Mouse (Mus musculus) gastrocnemius, adult 2 months (tissue): ENCODE measurements at regions not wholly inside any gene's neighbourhood (a gene's known extent, or its start where the extent isn't known, plus 50 kb on each side); places are given as distances from the start of the nearest gene placed in this dataset.
A peak's percentile ranks its signal among the peaks of the same experiment; 100 is the strongest.
"Not testable (repeated sequence)": the region's sequence is repeated elsewhere in the genome, so short reads cannot be mapped to it uniquely, and the experiment has no call there.

ENCODE experiments used
- DNase-seq: peaks from one replicate; pipeline ENCODE4 v3.0.0; 2022
- H3K27ac ChIP-seq: fragments of 200-600 bp; 2 replicates; pipeline ENCODE4 v1.8.1; 2022; ENCODE audit warnings: mild to moderate bottlenecking
- H3K4me3 ChIP-seq: fragments of 200-600 bp; 2 replicates; pipeline ENCODE4 v1.8.1; 2022; ENCODE audit warnings: mild to moderate bottlenecking, moderate library complexity
- CTCF ChIP-seq: fragments of 200-600 bp; IDR thresholded peaks from 2 replicates; pipeline ENCODE4 v1.8.1; 2022; ENCODE audit warnings: antibody characterized with exemption, mild to moderate bottlenecking, moderate library complexity
- intact Hi-C: fragments of 180-260 bp; cut with DNase I; formaldehyde crosslinking; loops from one replicate; pipeline ENCODE4 v1.15.1; 2025

DNA sequence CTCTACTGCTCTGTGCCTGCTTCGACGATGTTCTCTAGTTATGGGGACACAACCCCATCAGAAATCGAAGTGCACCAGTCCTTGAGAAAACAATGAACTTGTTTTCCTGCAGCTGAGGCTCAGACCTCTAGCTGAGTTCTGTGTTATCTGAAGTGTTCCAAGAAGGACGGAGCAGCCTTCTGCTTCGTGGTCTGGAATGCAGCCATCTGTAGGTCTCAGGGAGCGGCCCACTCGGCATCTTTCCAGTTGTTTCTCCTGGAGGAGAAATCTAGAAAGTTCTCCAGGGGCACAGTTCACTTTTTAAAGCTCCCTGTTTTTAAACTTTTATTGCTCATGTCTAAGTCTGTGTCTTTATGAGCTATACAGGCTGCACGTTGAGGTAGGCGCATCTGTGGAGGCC lies 264.3 kb downstream of the Gadd45g start:
- no peak for TF ChIP-seq CTCF
- no peak overlapping the region for H3K27ac ChIP-seq
- no peak overlapping the region for H3K4me3 ChIP-seq
- intact Hi-C loops, result no loop called here
- DNase-seq, result no peak

DNA sequence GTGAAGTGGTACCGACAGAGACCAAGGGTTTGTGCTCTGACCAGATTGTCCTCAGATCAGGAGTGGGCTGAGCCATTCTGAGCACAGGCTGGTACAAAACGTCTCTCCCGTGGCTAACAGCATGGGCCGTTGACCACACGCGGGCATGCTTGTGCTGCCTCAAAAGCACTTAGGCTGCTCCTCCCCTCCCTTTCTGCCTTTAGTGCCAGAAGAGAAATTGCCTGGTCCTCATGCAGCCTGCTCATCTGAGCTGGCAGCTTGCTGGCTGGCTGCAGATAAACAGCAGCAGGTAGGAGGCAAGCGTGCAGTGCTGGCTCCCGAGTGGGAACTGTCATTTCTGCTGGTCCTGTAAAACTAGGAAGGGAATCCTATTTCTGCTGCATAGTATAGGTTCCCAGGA lies 267.1 kb downstream of the Gadd45g start:
- no peak overlapping the region for H3K4me3 ChIP-seq
- no peak overlapping the region for H3K27ac ChIP-seq
- DNase-seq, result peak; percentile 18
- no peak for TF ChIP-seq CTCF
- intact Hi-C loops, result no loop called here

- DNase-seq, result peak; percentile 46
- Histone ChIP-seq H3K27ac (no peak overlapping the region), H3K4me3 (no peak overlapping the region)
- intact Hi-C loops, result no loop called here
- no peak for TF ChIP-seq CTCF
Observed at GRCm38 (mm10) chr13:52114431-52114830, 268.0 kb downstream of the Gadd45g start.

GRCm38 (mm10) chr13:52114962-52115361 lies 268.5 kb downstream of the Gadd45g start:
- TF ChIP-seq CTCF, result no peak
- H3K4me3 ChIP-seq, result no peak overlapping the region

GRCm38 (mm10) chr13:52116241-52116640 lies 269.8 kb downstream of the Gadd45g start:
- Histone ChIP-seq H3K27ac (no peak overlapping the region), H3K4me3 (no peak overlapping the region)
- no peak for TF ChIP-seq CTCF
- intact Hi-C loops, result no loop called here
- no peak for DNase-seq

More at GRCm38 (mm10) chr13:52114962-52115361, 268.5 kb downstream of the Gadd45g start:
- DNase-seq, result peak; percentile 9
- intact Hi-C loops, result no loop called here
- no peak overlapping the region for H3K27ac ChIP-seq

DNA sequence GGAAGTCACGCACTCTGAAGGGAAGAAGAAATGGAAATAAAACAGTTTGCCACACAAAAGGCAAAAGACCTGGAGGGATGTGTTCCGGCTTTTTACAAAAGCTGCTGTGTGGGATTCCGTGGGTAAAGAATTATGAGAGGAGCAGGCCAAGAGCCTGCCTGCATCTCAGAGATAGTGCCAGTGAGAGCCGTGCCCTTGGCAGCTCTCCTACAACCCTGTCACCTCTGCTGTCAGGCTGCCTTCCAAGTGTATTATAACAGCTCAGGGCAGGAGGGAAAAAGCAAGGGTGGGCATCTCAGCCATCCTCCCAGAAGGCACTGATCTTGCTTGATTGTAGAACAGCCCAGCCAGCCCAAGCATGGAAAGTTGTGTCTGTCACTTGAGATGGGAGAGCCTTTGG lies 270.3 kb downstream of the Gadd45g start:
- peak; percentile 52 for DNase-seq
- TF ChIP-seq CTCF, result no peak
- intact Hi-C loops, result no loop called here
- no peak overlapping the region for H3K27ac ChIP-seq
- no peak overlapping the region for H3K4me3 ChIP-seq

DNA sequence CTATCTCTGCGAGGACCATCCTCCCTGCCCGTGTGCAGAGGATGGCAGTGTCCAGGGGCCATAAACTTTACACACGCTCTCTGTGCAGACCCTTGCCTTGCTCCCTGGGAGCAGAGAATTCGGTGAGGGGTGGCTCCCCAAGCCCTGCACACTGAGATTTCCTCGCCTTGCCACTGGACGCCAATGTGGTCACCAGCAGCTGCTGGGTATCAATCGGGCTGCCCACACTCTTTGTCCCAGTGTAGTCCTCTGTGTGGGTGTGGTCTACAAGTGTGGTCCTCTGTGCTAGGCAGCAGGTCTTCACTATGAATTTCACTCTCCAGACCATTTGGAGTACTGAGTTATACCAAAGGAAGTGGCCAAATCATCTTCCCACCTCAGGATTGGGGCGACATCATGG lies 274.3 kb downstream of the Gadd45g start:
- intact Hi-C loops, result no loop called here
- no peak for DNase-seq
- Histone ChIP-seq H3K27ac (no peak overlapping the region), H3K4me3 (no peak overlapping the region)
- no peak for TF ChIP-seq CTCF

- TF ChIP-seq CTCF, result no peak
- DNase-seq, result no peak
- no peak overlapping the region for H3K4me3 ChIP-seq
- no peak overlapping the region for H3K27ac ChIP-seq
- intact Hi-C loops, result no loop called here
Observed at GRCm38 (mm10) chr13:52125037-52125436, 278.6 kb downstream of the Gadd45g start.

DNA sequence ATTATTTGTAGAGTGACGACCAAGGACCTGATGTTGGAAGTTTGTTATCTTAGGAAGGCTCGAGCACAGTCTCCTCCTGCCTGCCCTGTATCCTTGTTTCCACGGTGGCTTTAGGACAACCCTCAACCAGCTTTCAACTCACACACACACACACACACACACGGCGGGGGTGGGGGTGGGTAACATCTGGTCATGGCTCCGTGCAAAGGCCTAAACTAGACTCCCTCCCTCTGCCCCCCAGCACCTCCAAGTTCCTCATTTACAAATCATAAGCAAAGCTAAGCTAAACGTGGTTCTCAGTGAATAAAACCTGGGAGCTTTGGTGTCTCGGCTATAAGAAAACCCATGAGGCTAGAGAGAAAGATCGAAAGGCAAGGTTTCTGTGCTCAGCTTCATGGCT lies 281.3 kb downstream of the Gadd45g start:
- Histone ChIP-seq H3K27ac (no peak overlapping the region), H3K4me3 (no peak overlapping the region)
- intact Hi-C loops, result no loop called here
- no peak for TF ChIP-seq CTCF
- DNase-seq, result no peak

DNA sequence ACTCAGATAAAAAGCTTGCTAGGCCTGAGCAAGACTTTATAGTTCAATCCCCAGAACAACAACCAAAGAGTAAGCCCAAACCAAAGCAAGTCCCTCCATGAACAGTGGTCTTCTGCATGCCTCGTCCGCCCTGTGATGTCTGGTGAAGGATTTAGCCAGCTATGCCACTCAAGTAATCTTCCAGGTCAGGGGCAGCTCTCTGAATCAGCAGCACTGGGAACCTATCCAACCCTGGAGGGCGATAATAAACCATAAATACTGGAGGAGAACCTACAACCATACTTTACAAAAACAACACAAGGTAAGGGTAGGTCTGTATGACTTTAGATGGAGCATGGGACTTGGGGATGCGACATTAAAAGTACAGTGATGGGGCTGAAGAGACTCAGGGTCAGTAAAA lies 283.0 kb downstream of the Gadd45g start:
- no peak for TF ChIP-seq CTCF

DNA sequence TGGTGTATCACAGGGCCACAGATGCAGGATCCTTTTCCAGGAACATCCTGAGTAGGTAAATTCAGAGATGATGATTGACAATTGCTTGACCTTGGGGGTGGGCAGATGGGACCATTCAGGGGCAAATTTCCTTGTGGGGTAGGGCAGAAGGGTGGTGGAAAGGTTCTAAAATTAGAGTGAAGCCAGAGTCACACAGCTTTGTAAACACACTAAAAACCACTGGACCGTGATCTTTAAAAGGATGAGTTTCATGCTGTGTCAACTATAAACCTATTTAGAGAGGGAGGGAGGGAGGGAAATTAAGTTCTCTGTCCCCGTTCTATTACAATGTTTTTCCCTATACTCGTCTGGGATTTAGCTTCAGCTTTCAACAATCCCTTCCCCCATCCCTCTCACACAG lies 286.7 kb downstream of the Gadd45g start:
- Histone ChIP-seq H3K27ac (no peak overlapping the region), H3K4me3 (no peak overlapping the region)
- no peak for DNase-seq
- no peak for TF ChIP-seq CTCF
- intact Hi-C loops, result no loop called here

More for the DNA sequence above, 283.0 kb downstream of the Gadd45g start:
- Histone ChIP-seq H3K4me3 (no peak overlapping the region), H3K27ac (no peak overlapping the region)
- intact Hi-C loops, result no loop called here
- no peak for DNase-seq

- TF ChIP-seq CTCF, result no peak
- DNase-seq, result no peak
- Histone ChIP-seq H3K4me3 (no peak overlapping the region), H3K27ac (no peak overlapping the region)
- intact Hi-C loops, result no loop called here
Observed at GRCm38 (mm10) chr13:52138331-52138945, 292.0 kb downstream of the Gadd45g start.

DNA sequence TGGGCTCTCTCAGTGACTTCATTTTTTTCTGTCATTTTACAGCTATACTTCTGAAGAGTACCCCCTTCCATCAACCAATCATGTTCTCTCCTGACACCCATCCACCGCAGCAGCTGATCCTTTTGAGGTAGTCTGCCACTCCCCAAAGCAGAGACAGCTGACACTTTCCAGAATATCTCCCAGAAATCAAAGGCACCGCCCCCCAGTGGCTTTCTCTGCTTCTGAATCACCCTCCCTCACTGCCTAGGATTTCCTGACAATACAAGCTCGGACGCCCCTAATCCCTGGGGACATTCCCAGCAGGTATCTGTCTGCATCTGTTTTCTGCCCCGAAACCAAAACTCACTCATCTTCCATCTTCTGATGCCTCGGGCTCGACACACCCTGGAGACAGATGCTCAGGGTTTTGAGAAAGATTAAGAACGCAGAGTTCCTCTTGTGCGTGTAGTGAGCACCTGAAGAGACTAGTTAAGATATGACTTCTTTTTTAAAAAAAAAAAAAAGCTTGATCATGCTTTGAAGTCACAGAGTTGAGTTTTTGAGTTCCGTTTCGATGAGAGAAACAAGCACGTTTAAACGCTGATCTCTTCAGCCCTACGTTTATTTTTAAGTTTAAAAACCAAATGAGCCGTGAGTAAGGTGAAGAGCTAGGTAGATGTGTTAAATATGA lies 292.8 kb downstream of the Gadd45g start:
- DNase-seq, result no peak
- Histone ChIP-seq H3K4me3 (no peak overlapping the region), H3K27ac (no peak overlapping the region)
- TF ChIP-seq CTCF, result no peak
- intact Hi-C loops, result no loop called here

DNA sequence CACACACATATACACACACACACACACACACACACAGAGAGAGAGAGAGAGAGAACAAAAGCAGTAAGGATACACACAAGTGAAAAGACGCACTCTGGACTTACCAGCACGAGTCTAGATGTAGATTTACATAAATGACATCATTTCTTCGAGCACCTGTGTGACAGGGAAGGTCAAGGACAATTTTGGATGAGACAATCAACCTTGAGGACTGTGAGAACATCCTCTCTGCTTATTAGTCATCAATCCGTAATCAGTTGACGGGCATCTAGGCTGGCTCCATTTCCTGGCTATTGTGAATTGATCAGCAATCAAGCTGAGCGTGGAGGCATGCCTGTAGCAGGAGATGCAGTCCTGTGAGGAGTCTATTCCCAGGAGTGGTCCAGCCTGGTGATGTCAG lies 293.7 kb downstream of the Gadd45g start:
- intact Hi-C loops, result no loop called here

DNA sequence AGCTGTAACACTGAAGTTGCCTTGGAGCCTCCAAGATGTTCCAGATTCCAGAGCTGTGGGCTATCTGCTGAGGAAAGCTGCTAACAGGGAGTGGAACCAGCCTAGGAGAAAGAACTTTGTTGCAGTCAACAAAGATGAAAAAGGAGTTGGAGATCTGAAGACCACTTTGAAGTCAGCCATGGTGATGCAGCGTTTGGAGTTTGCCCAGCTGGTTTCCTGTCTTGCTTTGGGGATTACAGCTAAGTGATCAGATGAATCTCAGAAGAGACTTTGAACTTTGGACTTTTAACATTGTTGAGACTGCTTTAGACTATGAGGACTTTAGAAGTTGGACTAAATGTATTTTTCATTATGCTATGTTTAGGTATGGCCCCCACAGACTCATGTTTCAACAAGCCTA lies 297.6 kb downstream of the Gadd45g start:
- H3K4me3 ChIP-seq, DNase-seq, H3K27ac ChIP-seq, intact Hi-C loops: not testable (repeated sequence)

More for the DNA sequence above, 293.7 kb downstream of the Gadd45g start:
- no peak overlapping the region for H3K4me3 ChIP-seq
- no peak overlapping the region for H3K27ac ChIP-seq
- no peak for TF ChIP-seq CTCF
- DNase-seq, result no peak
